Mouse (Mus musculus): ENCODE results near the gene Mapk1ip1. TPM values are rescaled to one million over a fixed set of nuclear protein-coding genes. Genes with fewer than 3 reads are reported as not detected.

Gene Mapk1ip1
- 16.2 and 16.7 TPM in 2 replicates for polyA plus RNA-seq (2015; fragmentation: Nextera tagmentation; extraction: Ambion mirVana)

DNA sequence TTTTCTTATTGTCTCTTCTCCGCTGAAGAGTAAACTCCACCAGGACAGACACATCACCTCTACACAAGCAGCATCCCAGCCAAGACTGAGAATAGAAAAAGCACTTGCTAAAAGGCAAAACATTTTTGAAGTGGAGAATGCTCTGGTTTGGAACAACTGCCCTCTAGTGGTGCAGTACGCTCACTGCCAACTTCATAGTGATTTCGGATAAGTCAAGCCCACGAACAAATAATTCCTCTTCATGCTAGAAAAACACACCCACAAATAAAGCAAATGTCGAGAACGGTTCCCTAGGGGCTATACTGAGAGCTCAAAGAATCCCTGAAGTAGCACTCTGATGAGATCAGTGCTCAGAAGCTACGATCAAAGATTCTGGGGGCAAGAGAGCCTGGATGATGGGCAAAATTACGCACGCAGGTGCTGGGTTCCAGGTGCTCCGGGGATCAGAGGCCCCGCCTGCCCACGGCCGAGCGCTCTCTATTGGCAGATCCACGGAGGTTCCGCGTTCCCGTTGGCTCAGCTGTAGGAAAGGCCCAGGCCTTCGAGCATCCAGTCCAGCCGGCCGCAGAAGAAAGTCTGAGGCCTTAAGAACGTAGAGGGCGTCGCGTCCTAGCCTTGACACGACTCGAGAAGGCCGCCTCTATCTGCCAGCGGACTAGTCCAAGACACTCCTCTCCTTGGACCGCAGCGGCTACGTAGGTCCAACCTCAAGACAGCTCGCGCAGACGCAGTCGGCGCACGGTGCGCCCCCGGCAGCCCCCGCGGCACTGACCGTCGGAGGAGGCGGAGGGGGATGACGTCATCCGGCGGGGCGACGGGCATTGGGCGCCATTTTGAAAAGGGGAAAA lies at the start of gene Mapk1ip1, which contains the start of gene Ppp2r2d:
Gene Mapk1ip1, minus strand, starts transcription at position 730 of the 848 bp plus-strand sequence.
Gene Ppp2r2d, plus strand, starts transcription at position 536 of the 848 bp plus-strand sequence.
- peak; percentile 94 for DNase-seq (ENCODE audit: low spot score)

DNA sequence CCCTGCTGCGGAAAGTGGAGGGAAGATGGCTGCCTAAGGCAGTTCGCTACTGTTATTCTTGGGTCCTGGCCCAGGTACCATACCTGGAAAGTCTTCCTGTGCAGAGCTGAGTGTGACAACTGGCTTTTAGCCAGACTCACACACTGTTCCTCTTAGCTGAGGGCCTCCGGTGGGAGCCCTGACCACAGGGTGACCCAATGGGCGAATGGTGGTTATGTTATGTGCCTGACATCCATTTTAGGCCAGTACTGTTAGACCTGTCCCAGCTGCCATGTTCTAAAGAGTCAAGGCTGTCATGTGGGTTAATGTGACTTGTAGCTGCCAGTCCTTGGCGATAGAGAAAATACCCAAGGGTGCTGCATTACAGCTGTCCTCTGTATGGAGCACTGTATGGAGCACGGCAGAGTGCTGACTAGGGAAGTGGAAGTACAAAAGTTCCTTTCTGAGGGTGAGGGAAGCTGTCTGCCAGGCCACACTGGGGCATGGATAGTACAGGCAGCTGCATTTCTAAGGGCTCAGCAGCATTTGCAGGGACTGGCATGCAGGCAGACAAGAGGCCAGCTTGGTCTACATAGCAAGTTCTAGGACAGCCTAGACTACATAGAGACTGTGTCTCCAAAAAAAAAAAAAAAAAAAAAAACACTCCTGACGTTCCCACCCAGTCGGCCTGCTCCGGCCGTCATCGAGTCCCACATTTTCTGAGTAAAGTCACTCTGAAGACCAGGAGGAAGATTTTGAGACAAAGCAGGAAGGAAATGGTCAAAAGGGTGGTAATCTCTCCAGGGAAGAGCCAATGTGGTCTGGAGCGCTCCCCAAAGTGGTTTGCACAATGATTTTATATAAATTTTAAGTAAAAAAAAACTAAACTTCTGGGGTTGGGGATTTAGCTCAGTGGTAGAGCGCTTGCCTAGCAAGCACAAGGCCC lies 39.6 kb upstream of the Mapk1ip1 start:
- DNase-seq (ENCODE audit: low spot score), result no peak

DNA sequence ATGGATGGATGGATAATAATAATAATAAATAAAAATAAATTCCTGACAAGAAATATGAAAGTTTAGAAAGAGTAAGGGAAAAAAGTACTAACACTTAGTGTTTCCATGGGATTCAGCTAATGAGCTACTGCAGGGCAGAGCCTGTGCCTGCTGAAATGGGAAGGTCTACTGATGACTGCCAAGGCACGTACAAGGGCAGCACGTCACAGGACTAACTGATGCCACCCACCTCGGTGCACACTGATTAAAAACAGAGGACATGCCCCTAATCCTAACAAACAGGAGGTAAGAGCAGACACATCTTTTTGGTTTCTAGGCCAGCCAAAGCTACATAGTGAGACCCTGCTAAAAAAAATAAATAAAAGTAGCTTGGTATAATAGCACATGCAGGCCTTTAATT lies 37.7 kb upstream of the Mapk1ip1 start:
- no peak for DNase-seq (ENCODE audit: low spot score)

DNA sequence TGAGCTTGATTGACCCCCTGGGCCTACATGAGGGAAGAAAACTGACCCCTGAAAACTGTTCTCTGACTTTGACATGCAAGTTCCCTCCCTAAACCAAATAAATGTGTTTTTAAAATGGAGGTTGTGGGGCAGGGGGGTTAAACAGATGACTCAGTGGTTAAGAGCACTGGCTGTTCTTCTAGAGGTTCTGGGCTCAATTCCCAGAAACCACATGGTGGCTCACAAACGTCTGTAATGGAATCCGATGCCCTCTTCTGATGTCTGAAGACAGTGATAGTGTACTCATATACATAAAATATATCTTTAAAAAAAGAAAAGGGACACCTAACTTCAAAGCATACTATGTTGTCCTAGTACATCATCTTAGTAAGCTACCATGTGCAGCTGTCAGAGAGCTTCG lies 29.0 kb upstream of the Mapk1ip1 start:
- DNase-seq (ENCODE audit: low spot score), result no peak

DNA sequence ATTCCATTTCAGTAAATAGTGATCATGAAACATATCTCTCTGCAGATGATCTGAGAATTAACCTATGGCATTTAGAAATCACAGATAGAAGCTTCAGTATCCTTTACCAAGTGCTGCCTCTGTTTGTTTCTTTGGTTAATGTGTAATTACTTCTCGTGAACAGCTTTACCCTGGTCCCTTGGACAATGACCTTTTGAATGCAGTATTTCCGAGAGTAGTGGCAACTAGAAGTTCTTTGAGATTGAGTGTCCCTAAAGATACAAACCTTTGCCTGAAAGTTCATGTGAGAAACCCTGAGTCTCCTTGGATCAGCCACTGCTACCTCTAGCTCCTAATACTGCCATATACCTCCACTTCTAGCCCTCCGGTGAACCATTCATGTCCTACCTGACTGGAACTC lies 26.9 kb upstream of the Mapk1ip1 start:
- DNase-seq (ENCODE audit: low spot score), result no peak

DNA sequence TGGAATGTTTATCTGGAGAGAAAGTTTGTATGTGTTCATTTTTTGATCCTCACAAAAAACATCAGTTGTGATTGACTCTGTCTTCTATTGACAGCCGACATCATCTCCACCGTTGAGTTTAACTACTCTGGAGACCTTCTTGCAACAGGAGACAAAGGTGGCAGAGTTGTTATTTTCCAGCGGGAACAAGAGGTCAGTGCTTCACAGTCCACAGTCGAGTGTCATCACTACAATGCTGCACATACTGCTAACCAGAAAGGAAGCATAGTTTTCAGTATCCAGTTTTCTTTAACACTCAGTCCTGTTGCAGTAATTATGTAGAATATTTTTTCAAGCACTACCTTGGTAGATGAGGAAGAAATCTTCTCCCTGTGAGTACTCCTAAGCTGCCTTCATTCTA lies 22.2 kb upstream of the Mapk1ip1 start:
- no peak for DNase-seq (ENCODE audit: low spot score)

DNA sequence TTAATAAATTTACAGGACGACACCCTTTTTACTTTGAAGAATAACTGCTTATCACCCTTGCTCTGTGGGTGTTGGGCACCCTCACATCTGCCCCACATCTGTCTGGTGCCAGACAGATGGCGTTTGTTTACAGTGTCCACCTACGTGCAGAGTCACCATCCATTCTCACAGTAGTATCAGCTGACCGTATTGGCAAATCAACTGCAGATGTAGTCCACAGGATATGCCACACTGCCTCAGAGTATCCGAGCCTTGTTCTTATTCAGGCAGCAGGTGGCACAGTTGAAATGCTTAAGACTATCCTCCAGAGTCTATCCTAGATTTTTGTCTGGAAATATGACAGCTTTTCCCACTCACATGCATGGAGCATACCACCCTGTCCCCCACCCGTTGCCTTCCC lies 21.2 kb upstream of the Mapk1ip1 start:
- DNase-seq (ENCODE audit: low spot score), result no peak

DNA sequence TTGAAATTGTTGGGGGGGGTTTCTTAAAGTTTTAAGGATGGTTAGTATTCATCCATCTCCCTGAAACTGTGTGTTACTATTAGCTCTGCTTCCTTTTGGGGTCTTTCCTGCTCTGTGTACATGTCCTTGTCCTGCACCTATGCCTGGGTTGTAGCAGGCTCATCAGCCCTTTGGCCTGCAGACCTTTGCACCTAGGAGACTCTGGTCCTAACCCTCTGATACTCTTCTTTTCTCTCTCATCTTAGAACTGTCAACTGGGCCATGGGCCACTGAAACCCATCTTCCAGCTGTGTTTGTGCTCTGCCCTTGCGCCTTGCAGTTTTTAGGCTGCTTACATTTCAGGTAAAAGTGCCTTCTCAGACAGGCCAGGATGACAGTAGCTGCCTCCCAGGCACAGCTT lies 18.7 kb upstream of the Mapk1ip1 start:
- DNase-seq (ENCODE audit: low spot score), result no peak

DNA sequence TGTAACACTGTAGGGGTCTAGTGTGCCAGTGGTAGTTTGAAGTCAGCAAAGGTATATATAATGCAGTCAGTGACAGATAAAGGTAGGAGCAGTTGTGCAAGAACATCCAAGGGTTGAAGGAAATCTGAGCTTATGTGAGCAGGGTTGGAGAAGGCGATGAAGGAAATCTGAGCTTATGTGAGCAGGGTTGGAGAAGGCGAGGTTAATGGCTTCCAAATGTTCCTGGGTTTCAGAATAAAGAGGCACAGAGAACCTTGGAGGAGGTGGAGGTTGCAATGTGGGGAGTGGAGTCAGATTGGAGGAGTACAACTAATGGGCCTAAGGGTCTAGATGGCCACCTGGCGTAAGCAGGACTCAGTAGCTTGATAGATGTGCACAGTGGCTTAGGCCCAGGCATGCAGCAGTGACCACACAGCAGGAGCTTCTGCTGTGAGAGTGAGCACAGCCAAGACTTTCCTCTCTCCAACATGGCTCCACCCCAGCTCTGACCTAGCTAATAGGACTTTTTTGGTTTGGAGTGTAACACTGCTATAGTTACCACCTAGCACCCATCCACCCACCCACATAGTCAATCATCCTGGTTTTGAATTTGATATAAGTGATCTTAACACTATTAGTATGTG lies 18.0 kb upstream of the Mapk1ip1 start:
- no peak for DNase-seq (ENCODE audit: low spot score)

DNA sequence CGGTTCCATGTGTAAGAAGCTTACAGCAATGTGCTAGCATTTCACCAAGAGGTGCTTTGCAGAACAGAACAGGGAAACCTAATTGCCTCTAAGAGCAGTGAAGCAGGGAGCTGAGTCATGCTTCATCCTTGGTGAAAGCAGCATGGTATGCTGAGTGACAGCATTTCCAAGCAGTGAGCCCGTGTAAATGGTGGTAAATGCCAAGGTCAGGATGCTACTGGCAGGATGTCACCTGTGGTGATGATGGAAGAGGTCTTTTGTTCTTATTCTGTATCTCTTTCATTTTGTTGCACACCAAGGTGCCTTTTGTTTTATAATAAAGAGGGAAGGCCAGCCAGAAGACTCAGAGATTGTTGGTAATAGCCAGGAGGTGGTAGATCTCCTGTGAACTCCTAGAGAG lies 10.6 kb upstream of the Mapk1ip1 start:
- DNase-seq (ENCODE audit: low spot score), result no peak

DNA sequence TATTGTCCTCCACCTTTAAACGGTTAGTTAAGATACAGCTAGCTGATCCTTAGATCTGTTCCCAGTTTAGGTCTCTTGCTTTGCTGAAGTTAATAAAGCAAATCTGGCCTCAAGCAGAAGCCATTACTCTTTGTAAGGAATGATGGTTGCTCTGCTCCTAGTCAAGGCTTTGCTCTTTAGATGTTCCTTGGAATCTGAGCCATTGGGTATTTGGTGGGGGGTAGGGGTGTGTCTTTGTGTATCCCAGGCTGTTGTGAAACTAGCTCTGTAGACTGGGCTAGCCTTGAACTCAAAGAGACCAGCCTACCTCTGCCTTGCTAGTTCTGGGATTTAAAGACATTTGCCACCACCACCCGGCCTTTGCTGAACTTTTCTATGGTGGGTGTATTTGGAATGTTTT lies 8.1 kb upstream of the Mapk1ip1 start:
- DNase-seq (ENCODE audit: low spot score), result no peak

DNA sequence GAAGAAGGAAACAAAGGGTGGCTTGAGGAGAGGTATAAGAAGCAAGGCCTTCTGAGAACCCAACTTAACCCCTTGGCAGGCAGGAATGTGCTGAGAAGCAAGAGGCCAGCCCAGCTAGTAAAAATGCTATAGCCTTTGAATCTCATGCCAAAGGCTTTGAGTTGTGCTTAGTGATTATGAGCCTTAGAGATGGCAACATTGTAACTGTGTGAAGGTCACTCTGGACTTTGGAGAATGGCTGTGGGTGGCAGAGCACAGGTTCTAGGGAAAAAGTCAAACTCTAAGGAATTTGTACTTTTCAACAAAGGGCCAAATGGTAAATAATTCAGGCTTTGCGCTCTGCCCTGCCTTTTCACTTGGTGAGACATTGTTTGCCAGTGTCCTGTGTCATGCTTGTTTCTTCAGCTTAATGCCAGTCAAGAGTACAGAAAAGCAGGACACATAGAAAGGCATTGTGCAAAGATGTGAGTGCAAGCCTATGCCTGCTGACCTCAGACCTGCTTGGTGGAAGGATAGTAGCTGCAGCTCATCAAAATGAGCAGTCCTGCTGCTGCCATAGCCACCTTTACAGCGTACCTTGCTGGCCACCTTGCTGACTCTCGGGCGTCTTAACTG lies 7.5 kb upstream of the Mapk1ip1 start:
- no peak for DNase-seq (ENCODE audit: low spot score)

DNA sequence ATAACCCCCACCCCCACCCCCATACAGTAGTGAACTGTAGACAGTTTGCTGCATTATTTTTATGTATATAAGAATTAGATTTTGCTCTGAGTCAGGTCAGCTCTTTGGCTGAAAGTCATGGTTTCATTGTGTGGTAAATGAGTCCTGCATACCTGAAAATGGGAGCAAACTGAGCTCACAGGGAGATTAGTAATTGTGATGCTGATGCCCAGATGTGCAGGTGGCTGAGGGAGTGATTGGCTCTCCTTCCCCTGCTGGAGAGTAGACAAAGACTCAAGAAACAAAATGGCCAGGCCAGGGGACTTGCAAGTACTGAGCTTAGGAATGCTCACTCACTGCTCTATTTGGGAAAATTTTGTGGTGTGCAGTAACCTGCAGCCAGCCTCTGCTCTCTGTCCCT lies 4.0 kb upstream of the Mapk1ip1 start:
- DNase-seq (ENCODE audit: low spot score), result no peak

DNA sequence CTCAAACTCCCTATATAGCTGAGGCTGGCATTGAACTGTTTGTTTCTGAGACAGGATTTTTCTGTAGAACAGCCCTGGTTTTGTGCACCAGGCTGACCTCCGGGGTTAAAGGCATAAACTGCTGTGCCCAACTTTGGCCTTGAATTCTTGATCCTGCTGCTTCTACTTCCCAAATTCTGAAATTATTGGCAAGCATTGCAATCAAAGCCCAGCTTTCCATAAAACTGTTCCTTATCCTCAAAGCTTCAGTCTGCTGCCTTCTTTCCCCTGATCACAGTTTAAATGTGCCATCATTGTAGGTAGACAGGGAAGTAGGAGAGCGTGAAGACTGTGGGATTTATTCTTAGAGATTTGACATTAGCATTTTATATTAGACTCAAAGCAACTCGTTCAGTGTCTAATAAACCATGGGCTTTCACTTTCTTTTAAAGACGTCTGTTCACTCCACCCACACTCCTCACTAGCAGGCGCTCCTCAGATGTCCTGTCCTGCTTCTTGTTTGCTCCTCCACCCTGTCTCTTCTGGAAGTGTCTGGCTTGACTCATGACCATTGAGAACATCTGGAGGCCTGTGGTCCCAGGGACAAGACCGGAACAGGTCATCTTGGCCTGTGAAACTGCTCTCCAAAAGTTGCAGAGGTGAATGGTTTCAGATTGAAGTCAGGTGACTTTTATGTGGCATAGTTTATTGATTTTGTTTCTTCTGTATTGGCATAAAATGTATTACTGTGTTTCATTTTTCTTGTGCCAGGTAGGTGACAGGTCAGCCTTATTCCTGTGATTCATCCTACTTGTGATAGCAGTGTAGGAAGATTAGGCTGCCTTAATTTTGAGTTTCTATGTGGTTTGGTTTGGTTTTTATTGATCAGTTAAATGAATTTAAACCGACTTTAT lies 2.2 kb upstream of the Mapk1ip1 start:
- DNase-seq (ENCODE audit: low spot score), result no peak

DNA sequence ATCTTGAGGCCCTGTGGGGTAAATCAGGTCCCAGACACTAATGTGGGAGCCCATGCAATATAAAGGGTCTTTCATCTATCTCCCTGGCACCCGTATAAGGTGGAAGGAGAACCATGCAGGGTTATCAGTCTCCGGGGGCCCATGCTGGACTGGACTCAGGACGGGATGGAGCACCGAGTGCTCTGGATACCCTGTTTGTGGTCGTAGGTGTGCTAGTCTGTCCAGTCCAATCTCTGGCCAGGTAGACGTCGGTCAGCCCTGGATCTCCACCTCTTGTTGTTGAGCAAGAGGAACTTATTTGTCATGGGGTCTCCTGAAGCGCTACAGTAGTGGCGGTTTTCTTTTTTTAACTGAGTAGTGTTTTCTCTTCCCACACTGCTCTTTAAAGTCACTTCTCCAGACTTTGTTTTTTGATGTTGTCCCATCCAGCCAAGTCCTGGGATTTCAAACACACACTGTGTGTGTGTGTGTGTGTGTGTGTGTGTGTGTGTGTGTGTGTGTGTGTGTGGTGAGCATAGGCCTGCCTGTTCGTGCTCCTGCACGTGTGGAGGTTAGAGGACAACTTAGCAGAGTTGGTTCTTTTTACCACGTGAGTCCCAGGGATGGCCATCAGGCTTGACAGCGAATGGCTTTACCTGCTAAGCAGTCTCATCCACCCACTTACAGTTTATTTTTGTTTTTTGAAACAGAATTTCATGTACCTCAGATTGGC lies 1.4 kb upstream of the Mapk1ip1 start:
- no peak for DNase-seq (ENCODE audit: low spot score)

DNA sequence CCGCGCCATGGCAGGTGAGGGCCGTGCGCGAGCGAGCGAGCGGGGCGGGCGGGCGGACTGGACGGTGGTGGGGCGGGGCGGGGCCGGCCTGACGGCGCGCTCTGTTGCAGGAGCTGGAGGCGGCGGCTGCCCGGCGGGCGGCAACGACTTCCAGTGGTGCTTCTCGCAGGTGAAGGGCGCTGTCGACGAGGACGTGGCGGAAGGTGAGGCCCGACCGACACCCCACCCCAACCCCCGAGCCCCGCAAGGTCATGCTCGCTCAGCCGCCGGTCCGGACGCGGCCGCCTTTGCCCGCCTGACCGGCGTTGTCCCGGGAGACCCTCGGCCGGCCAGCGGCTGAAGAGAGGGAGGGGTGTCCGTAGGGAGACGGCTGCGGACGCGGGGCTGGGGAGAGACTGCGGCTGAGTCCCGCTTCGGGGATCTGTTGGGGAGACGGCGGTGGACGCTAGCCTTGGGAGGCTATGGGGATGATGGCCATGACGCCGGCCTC lies 474 bp upstream of the Mapk1ip1 start:
- no peak for DNase-seq (ENCODE audit: low spot score)

DNA sequence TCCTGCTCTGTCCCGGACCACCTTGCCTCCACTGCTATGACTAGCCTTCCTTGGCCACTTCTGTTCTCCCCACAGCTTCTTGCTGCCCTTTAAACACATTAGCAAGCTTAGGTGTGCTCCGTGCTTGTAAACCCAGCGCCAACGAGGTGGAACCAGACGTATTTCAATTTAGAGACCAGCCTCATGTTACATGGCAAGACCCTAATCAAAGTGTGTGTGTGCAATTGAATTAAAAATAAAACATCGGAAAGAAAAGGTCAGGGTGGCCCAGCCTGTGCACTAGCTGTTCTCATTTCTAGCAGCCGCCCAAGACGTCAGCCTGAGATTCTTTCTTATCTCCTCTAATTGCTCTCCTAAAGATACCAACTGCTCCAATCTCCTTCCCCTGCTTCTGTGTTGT lies 962 bp downstream of the Mapk1ip1 start:
- DNase-seq (ENCODE audit: low spot score), result no peak

DNA sequence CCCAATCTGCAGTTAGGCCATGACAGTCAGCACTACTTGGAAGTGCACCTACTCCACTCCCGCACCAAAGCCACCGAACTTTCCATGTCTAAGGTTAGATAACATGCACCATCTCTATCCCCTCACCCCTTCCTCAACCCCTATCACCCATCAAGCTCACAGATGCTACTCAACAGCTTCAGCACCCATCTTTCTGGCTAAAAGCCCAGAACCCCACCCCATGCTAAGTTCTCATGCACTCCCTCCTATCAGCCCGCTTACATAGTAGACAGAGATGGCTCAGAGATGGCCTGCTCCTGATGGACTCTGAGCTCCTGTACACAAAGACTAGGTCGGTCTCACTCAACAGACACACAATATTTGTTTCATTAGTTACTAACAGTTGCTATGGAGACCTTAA lies 2.7 kb downstream of the Mapk1ip1 start:
- DNase-seq (ENCODE audit: low spot score), result no peak

DNA sequence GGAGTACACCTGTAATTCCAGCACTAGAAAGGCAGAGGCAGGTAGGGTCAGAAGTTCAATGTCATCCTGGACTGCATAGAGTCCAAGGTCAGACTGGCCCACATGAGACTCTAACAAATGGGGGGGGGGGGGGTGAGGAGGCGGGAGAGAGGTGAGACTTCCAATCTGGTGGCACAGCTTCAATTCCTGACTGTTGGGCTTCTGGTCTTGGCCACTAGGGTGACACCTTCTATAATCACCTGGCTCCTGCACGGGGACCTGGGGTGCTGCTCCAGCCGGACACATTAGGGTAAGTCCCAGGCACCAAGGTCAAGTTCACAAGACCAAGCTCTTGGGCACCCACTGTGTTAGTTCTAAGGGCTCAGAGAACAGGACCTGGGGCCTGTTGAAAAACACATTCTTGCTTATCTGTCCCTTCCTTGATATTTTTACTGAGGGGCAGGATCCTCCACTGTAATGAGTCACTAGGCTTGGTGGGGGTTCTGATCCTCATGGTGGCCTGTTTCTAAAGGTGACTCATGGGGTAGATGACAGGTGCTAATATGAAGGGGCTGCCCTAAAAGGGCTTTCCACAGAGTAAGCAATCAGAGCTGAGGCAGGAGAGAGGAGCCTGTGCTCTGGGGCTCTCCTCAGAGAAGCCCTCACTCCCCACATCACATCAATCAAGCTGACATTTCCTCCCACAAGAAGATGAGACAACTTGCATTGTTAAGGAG lies 4.5 kb downstream of the Mapk1ip1 start:
- DNase-seq (ENCODE audit: low spot score), result peak; percentile 7
